Mouse (Mus musculus): ENCODE measurements at regions not wholly inside any gene's neighbourhood (a gene's known extent, or its start where the extent isn't known, plus 50 kb on each side); places are given as distances from the start of the nearest gene placed in this dataset.

- no peak for TF ChIP-seq CTCF (IDR thresholded peaks at IDR 0.05 in 2 of 3, conservative IDR thresholded peaks at IDR 0.05 in 1 of 3; ENCODE audit: control insufficient read depth in 1 of 3, insufficient read depth in 1 of 3, low read depth in 2 of 3, low read length in 3 of 3, poor library complexity in 1 of 3, severe bottlenecking in 1 of 3)
- no peak for TF ChIP-seq E2F4 (IDR thresholded peaks at IDR 0.05; ENCODE audit: borderline replicate concordance, low read depth, low read length)
- TF ChIP-seq POLR2A (IDR thresholded peaks at IDR 0.05; ENCODE audit: control insufficient read depth in 1 of 2, insufficient read depth in 1 of 2, low read depth in 1 of 2, low read length in 2 of 2, poor library complexity in 1 of 2) = no peak
- no peak for TF ChIP-seq SMC3 (IDR thresholded peaks at IDR 0.05; ENCODE audit: low read depth, low read length)
- TF ChIP-seq USF2 (IDR thresholded peaks at IDR 0.05; ENCODE audit: borderline replicate concordance in 1 of 2, insufficient read depth in 1 of 2, low read depth in 1 of 2, low read length in 2 of 2) = no peak
- TF ChIP-seq UBTF (IDR thresholded peaks at IDR 0.05; ENCODE audit: borderline replicate concordance, insufficient read depth, low read depth, low read length) = no peak
- no peak for TF ChIP-seq ETS1 (IDR thresholded peaks at IDR 0.05; ENCODE audit: low read depth, low read length)
- no peak for TF ChIP-seq MYC (IDR thresholded peaks at IDR 0.05; ENCODE audit: low read depth, low read length)
- TF ChIP-seq EP300 (IDR thresholded peaks at IDR 0.05; ENCODE audit: low read depth in 1 of 2, low read length in 2 of 2) = no peak
- no peak for TF ChIP-seq POLR2AphosphoS5 (IDR thresholded peaks at IDR 0.05; ENCODE audit: borderline replicate concordance, low read depth, low read length)
- TF ChIP-seq POLR2AphosphoS2 (IDR thresholded peaks at IDR 0.05; ENCODE audit: low read length) = no peak
Observed at GRCm38 (mm10) chr11:111256596-111256995, 190.6 kb downstream of the Kcnj2 start.
